Mouse (Mus musculus) intestine, embryonic 16.5 days (tissue): ENCODE data around the gene Nmb. TPM values are rescaled to one million over a fixed set of nuclear protein-coding genes. Genes with fewer than 3 reads are reported as not detected.

Experiments
- ATAC-seq: fragments of 200-750 bp; cut with Nextera tagmentation; 2 replicates; pipeline ENCODE4 v1.8.0; 2017; ENCODE audit warnings: moderate TSS enrichment, moderate library complexity
- H3K27ac ChIP-seq: fragments of 300-500 bp; sonication (generic); 2 replicates; pipeline ENCODE4 v1.5.1; 2014; ENCODE audit warnings: mild to moderate bottlenecking, low read length
- H3K27me3 ChIP-seq: fragments of 300-500 bp; sonication (generic); replicated peaks from 2 replicates; pipeline ENCODE4 v1.6.1; 2014; ENCODE audit warnings: low read length, control low read depth, mixed read lengths; ENCODE audit not compliant: control insufficient read depth, insufficient read depth
- H3K36me3 ChIP-seq: fragments of 300-500 bp; sonication (generic); 2 replicates; pipeline ENCODE4 v1.6.1; 2014; ENCODE audit warnings: low read length, control low read depth; ENCODE audit not compliant: control insufficient read depth, insufficient read depth
- H3K4me1 ChIP-seq: fragments of 300-500 bp; sonication (generic); 2 replicates; pipeline ENCODE4 v1.6.1; 2014; ENCODE audit warnings: low read length, control low read depth, mixed read lengths; ENCODE audit not compliant: control insufficient read depth, insufficient read depth
- H3K4me2 ChIP-seq: fragments of 300-500 bp; sonication (generic); 2 replicates; pipeline ENCODE4 v1.6.1; 2014; ENCODE audit warnings: low read depth, low read length, control low read depth
- H3K4me3 ChIP-seq: fragments of 300-500 bp; sonication (generic); 2 replicates; pipeline ENCODE4 v1.5.1; 2014; ENCODE audit warnings: mild to moderate bottlenecking, low read length
- H3K9ac ChIP-seq: fragments of 300-500 bp; sonication (generic); 2 replicates; pipeline ENCODE4 v1.6.1; 2014; ENCODE audit warnings: low read depth, low read length
- H3K9me3 ChIP-seq: fragments of 300-500 bp; sonication (generic); 2 replicates; pipeline ENCODE4 v1.6.1; 2016; ENCODE audit warnings: low read length, control low read depth; ENCODE audit not compliant: control insufficient read depth
- WGBS: fragments of 180-500 bp; shearing (Covaris S2); extraction: QIAGEN DNeasy Blood & Tissue Kit; methylation state at CpG from one replicate; pipeline ENCODE4 v1.1.7; 2014; 5-methylcytosine and 5-hydroxymethylcytosine counted together
- polyA plus RNA-seq: library from polyadenylated mRNA; unstranded; fragments of >200 nt; fragmentation: Nextera tagmentation; extraction: Ambion mirVana; gene quantifications from 2 replicates; pipeline ENCODE4 v1.2.1, GENCODE M21; 2015

Nmb gene
- polyA plus RNA-seq, 1 experiment from 2014 or later = 3.9 TPM

GRCm38 (mm10) chr7:80889021-80889511 lies 15.8 kb downstream of the Nmb start:
- ATAC-seq = peak; percentile 72
- Histone ChIP-seq H3K4me2 (no peak overlapping the region), H3K4me1 (0 out of 2 replicates have a peak, but pooled peaks cover 2% of the 10 kb centered on the region), H3K9ac (no peak overlapping the region), H3K36me3 (peaks cover 7% of the 10 kb centered on the region), H3K27ac (0 out of 2 replicates have a peak overlapping the region, but pooled peaks have one; percentile 30), H3K4me3 (no peak overlapping the region), H3K9me3 (no peaks in the 10 kb centered on the region), H3K27me3 (no peaks in the 10 kb centered on the region)
- WGBS = 44% methylated on average over 9 of the region's 9 CpGs

GRCm38 (mm10) chr7:80888595-80888994 lies 16.3 kb downstream of the Nmb start:
- Histone ChIP-seq H3K27me3 (no peaks in the 10 kb centered on the region), H3K4me1 (0 out of 2 replicates have a peak, but pooled peaks cover 2% of the 10 kb centered on the region), H3K36me3 (peaks cover 7% of the 10 kb centered on the region), H3K4me2 (no peak overlapping the region), H3K9me3 (no peaks in the 10 kb centered on the region), H3K9ac (no peak overlapping the region), H3K27ac (peak overlapping the region; percentile 30; the same call in 1 of the 2 replicates), H3K4me3 (no peak overlapping the region)
- WGBS = 67% methylated on average over 7 of the region's 7 CpGs
- ATAC-seq = no peak; the same call in none of the 2 replicates

- no peak for ATAC-seq
- 28% methylated on average over 1 of the region's 1 CpGs for WGBS
- Histone ChIP-seq H3K36me3 (no peaks in the 10 kb centered on the region), H3K4me1 (peaks cover 9% of the 10 kb centered on the region; the same call in 1 of the 2 replicates), H3K27ac (no peak overlapping the region), H3K4me2 (no peak overlapping the region), H3K9ac (no peak overlapping the region), H3K9me3 (no peaks in the 10 kb centered on the region), H3K4me3 (no peak overlapping the region), H3K27me3 (no peaks in the 10 kb centered on the region)
Measured at GRCm38 (mm10) chr7:80885666-80886065, 19.2 kb downstream of the Nmb start.

- peak overlapping the region; percentile 34 for H3K4me3 ChIP-seq
- peak; percentile 93 for ATAC-seq
- no peaks in the 10 kb centered on the region for H3K36me3 ChIP-seq
- H3K27ac ChIP-seq = no peak overlapping the region
- H3K4me1 ChIP-seq = peaks cover 6% of the 10 kb centered on the region; the same call in 1 of the 2 replicates
- peak overlapping the region; percentile 49 for H3K4me2 ChIP-seq
- no peaks in the 10 kb centered on the region for H3K27me3 ChIP-seq
- WGBS = 19% methylated on average over 14 of the region's 14 CpGs
- no peaks in the 10 kb centered on the region for H3K9me3 ChIP-seq
- peak overlapping the region; percentile 48 for H3K9ac ChIP-seq
Measured at GRCm38 (mm10) chr7:80882830-80883505, 21.9 kb downstream of the Nmb start.

- H3K36me3 ChIP-seq = peaks cover 14% of the 10 kb centered on the region
- H3K27ac ChIP-seq = no peak overlapping the region
- H3K4me3 ChIP-seq = no peak overlapping the region
- H3K9me3 ChIP-seq = no peaks in the 10 kb centered on the region
- WGBS = 53% methylated on average over 37 of the region's 37 CpGs
- no peaks in the 10 kb centered on the region for H3K27me3 ChIP-seq
- no peak overlapping the region for H3K4me2 ChIP-seq
- 0 out of 2 replicates have a peak, but pooled peaks have one; percentile 24 for ATAC-seq
- no peaks in the 10 kb centered on the region for H3K4me1 ChIP-seq
- no peak overlapping the region for H3K9ac ChIP-seq
Measured at GRCm38 (mm10) chr7:80875727-80876126, 29.1 kb downstream of the Nmb start.

- no peak overlapping the region for H3K9ac ChIP-seq
- H3K9me3 ChIP-seq = no peaks in the 10 kb centered on the region
- H3K36me3 ChIP-seq = peaks cover 18% of the 10 kb centered on the region
- ATAC-seq = no peak
- no peaks in the 10 kb centered on the region for H3K27me3 ChIP-seq
- no peaks in the 10 kb centered on the region for H3K4me1 ChIP-seq
- H3K27ac ChIP-seq = no peak overlapping the region
- no peak overlapping the region for H3K4me3 ChIP-seq
- H3K4me2 ChIP-seq = no peak overlapping the region
- 96% methylated on average over 2 of the region's 2 CpGs for WGBS
Measured at GRCm38 (mm10) chr7:80873631-80874030, 31.2 kb downstream of the Nmb start.

- Histone ChIP-seq H3K4me1 (no peaks in the 10 kb centered on the region), H3K27ac (no peak overlapping the region), H3K4me3 (no peak overlapping the region), H3K36me3 (peaks cover 23% of the 10 kb centered on the region), H3K4me2 (no peak overlapping the region), H3K27me3 (no peaks in the 10 kb centered on the region), H3K9ac (no peak overlapping the region), H3K9me3 (no peaks in the 10 kb centered on the region)
- 74% methylated on average over 5 of the region's 5 CpGs for WGBS
- no peak for ATAC-seq
Measured at GRCm38 (mm10) chr7:80873038-80873437, 31.8 kb downstream of the Nmb start.

GRCm38 (mm10) chr7:80868686-80869085 lies 36.2 kb downstream of the Nmb start:
- ATAC-seq = no peak
- peaks cover 16% of the 10 kb centered on the region for H3K36me3 ChIP-seq
- H3K4me3 ChIP-seq = no peak overlapping the region
- no peak overlapping the region for H3K4me2 ChIP-seq
- WGBS = 83% methylated on average over 2 of the region's 2 CpGs
- no peaks in the 10 kb centered on the region for H3K9me3 ChIP-seq
- no peak overlapping the region for H3K27ac ChIP-seq
- H3K27me3 ChIP-seq = no peaks in the 10 kb centered on the region
- H3K9ac ChIP-seq = no peak overlapping the region
- peaks cover 14% of the 10 kb centered on the region for H3K4me1 ChIP-seq

- 0 out of 2 replicates have a peak overlapping the region, but pooled peaks have one; percentile 6 for H3K9ac ChIP-seq
- no peaks in the 10 kb centered on the region for H3K9me3 ChIP-seq
- H3K4me1 ChIP-seq = peaks cover 26% of the 10 kb centered on the region
- H3K27ac ChIP-seq = peak overlapping the region; percentile 90
- H3K4me3 ChIP-seq = no peak overlapping the region
- peak overlapping the region; percentile 38 for H3K4me2 ChIP-seq
- WGBS = 38% methylated on average over 7 of the region's 7 CpGs
- peak; percentile 96 for ATAC-seq
- peaks cover 16% of the 10 kb centered on the region for H3K36me3 ChIP-seq
- no peaks in the 10 kb centered on the region for H3K27me3 ChIP-seq
Measured at GRCm38 (mm10) chr7:80866514-80867147, 38.2 kb downstream of the Nmb start.
